Mouse (Mus musculus) WW6 (cell line): ENCODE data around the gene Olah.
"Not testable (repeated sequence)": the region's sequence is repeated elsewhere in the genome, so short reads cannot be mapped to it uniquely, and the experiment has no call there.

Source experiments
- DNase-seq: peaks from one replicate; pipeline ENCODE4 v3.0.0-alpha.2; 2013; ENCODE audit warnings: low read depth, low spot score

Gene Olah

GRCm38 (mm10) chr2:3397110-3397509, at the start of gene Olah:
Gene Olah (minus strand): TSS chr2:3397210.
- DNase-seq = not testable (repeated sequence)

- no peak for DNase-seq
Measured at GRCm38 (mm10) chr2:3445984-3446383, 49.0 kb upstream of the Olah start.

GRCm38 (mm10) chr2:3444206-3444605, 47.2 kb upstream of the Olah start:
- no peak for DNase-seq

- DNase-seq = no peak
Measured at GRCm38 (mm10) chr2:3437956-3438355, 40.9 kb upstream of the Olah start.

- DNase-seq = no peak
Measured at GRCm38 (mm10) chr2:3435369-3436061, 38.5 kb upstream of the Olah start.

GRCm38 (mm10) chr2:3430956-3431355, 33.9 kb upstream of the Olah start:
- DNase-seq = no peak

GRCm38 (mm10) chr2:3424579-3424910, 27.5 kb upstream of the Olah start:
- no peak for DNase-seq

GRCm38 (mm10) chr2:3423841-3424578, 27.0 kb upstream of the Olah start, which contains the start of gene Dclre1c:
Gene Dclre1c (plus strand): TSS chr2:3424131.
- peak; percentile 63 for DNase-seq

- DNase-seq = no peak
Measured at GRCm38 (mm10) chr2:3422548-3422947, 25.5 kb upstream of the Olah start, which contains the start of gene Meig1. Gene Meig1 (minus strand): TSS chr2:3422648.

GRCm38 (mm10) chr2:3420157-3420556, 23.1 kb upstream of the Olah start:
- DNase-seq = no peak

- peak; percentile 75 for DNase-seq
Measured at GRCm38 (mm10) chr2:3418883-3419431, 21.9 kb upstream of the Olah start.

- DNase-seq = no peak
Measured at GRCm38 (mm10) chr2:3415676-3416075, 18.7 kb upstream of the Olah start.

GRCm38 (mm10) chr2:3414241-3414640, 17.2 kb upstream of the Olah start:
- peak; percentile 29 for DNase-seq

- DNase-seq = no peak
Measured at GRCm38 (mm10) chr2:3407756-3408155, 10.7 kb upstream of the Olah start.

GRCm38 (mm10) chr2:3405981-3406380, 9.0 kb upstream of the Olah start:
- DNase-seq = no peak

- DNase-seq = no peak
Measured at GRCm38 (mm10) chr2:3391945-3392344, 5.1 kb downstream of the Olah start.

- DNase-seq = no peak
Measured at GRCm38 (mm10) chr2:3387105-3387860, 9.7 kb downstream of the Olah start.

- no peak for DNase-seq
Measured at GRCm38 (mm10) chr2:3365127-3365526, 31.9 kb downstream of the Olah start.

- no peak for DNase-seq
Measured at GRCm38 (mm10) chr2:3361067-3361466, 35.9 kb downstream of the Olah start.

GRCm38 (mm10) chr2:3357887-3358286, 39.1 kb downstream of the Olah start:
- DNase-seq = no peak

GRCm38 (mm10) chr2:3356311-3356710, 40.7 kb downstream of the Olah start:
- DNase-seq = no peak

- no peak for DNase-seq
Measured at GRCm38 (mm10) chr2:3355793-3356192, 41.2 kb downstream of the Olah start.
